Mouse (Mus musculus): ENCODE data around the gene Lpar6.

- TF ChIP-seq CTCF (IDR thresholded peaks at IDR 0.05; ENCODE audit: control insufficient read depth, insufficient read depth, low read length) (no peak), POLR2A (IDR thresholded peaks at IDR 0.05; ENCODE audit: borderline replicate concordance, control insufficient read depth, low read depth, low read length) (no peak)
Measured at GRCm38 (mm10) chr14:73257348-73257747, 19.7 kb downstream of the Lpar6 start.

All from bone marrow, adult 2 months (tissue).